Mouse (Mus musculus) bone marrow macrophage, adult 2 months (primary cell): ENCODE measurements at regions not wholly inside any gene's neighbourhood (a gene's known extent, or its start where the extent isn't known, plus 50 kb on each side); places are given as distances from the start of the nearest gene placed in this dataset.

Source experiments
- H3K27ac ChIP-seq: 2 replicates; pipeline ENCODE4 v1.5.1; 2012; ENCODE audit warnings: low read depth, low read length; ENCODE audit not compliant: insufficient read depth
- H3K4me1 ChIP-seq: 2 replicates; pipeline ENCODE4 v1.6.1; 2012; ENCODE audit warnings: low read length; ENCODE audit not compliant: control insufficient read depth, insufficient read depth
- H3K4me3 ChIP-seq: 2 replicates; pipeline ENCODE4 v1.5.1; 2012; ENCODE audit warnings: mild to moderate bottlenecking, low read length, moderate library complexity; ENCODE audit not compliant: insufficient read depth
- CTCF ChIP-seq: IDR thresholded peaks from 2 replicates; pipeline ENCODE4 v1.5.1; 2012; ENCODE audit warnings: low read depth, mild to moderate bottlenecking, low read length, moderate library complexity
- POLR2A ChIP-seq: IDR thresholded peaks from 2 replicates; pipeline ENCODE4 v1.6.1; 2012; ENCODE audit warnings: mild to moderate bottlenecking, low read depth, low read length, borderline replicate concordance

- H3K27ac ChIP-seq: no peak overlapping the region
- peaks cover 13% of the 10 kb centered on the region for H3K4me1 ChIP-seq
- no peak for TF ChIP-seq POLR2A
- TF ChIP-seq CTCF: no peak
- no peak overlapping the region for H3K4me3 ChIP-seq
These were observed 367.7 kb upstream of the Ctso start for GRCm38 (mm10) chr3:81564757-81565063.

- no peak overlapping the region for H3K27ac ChIP-seq
- TF ChIP-seq CTCF (no peak), POLR2A (no peak)
- no peaks in the 10 kb centered on the region for H3K4me1 ChIP-seq
- H3K4me3 ChIP-seq: no peak overlapping the region
These were observed 348.9 kb upstream of the Ctso start for GRCm38 (mm10) chr3:81583387-81584027.

DNA sequence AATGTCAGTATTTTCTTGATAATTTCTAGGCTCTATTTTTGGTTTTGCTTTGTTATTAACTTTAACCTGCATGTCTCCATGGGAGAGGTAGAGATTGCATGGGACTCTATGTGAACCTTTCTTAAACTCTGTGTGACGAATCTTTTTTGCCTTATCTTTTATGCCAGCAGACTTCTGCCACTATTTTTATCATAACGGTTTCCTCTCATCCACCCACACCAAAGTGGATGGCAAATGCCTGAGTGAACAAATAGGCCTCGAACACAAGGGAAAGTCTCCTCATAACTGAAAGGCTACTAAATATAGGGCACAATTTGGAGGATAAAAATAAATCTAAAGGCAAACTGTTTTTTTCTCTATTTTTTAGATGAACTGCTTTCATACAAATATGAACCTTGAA lies 343.3 kb upstream of the Ctso start:
- Histone ChIP-seq H3K4me3 (no peak overlapping the region), H3K27ac (no peak overlapping the region), H3K4me1 (no peaks in the 10 kb centered on the region)
- TF ChIP-seq POLR2A: no peak
- TF ChIP-seq CTCF: no peak

GRCm38 (mm10) chr3:81629157-81629556 lies 303.2 kb upstream of the Ctso start:
- Histone ChIP-seq H3K27ac (no peak overlapping the region), H3K4me1 (no peaks in the 10 kb centered on the region), H3K4me3 (no peak overlapping the region)
- no peak for TF ChIP-seq POLR2A
- no peak for TF ChIP-seq CTCF

DNA sequence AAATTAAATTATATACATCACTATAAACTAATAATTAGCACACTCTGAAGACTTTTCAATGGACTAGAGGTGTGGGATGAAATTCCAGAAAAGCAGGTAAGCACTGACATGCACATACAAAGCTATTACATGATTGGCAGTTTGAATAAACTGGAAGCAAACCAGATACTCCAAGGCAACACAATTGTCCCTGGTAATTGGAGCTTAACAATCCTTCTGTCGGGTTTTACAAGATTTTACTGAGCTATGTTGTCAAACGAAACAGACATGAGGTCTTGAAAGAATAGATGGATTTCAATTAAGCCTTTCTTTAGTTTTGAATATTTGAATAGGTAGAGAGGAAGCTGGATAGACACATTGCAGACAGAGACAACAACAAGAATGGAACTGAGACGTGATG lies 273.9 kb upstream of the Ctso start:
- Histone ChIP-seq H3K27ac (no peak overlapping the region), H3K4me1 (no peaks in the 10 kb centered on the region), H3K4me3 (no peak overlapping the region)
- no peak for TF ChIP-seq POLR2A
- TF ChIP-seq CTCF: no peak

- H3K4me1 ChIP-seq: no peaks in the 10 kb centered on the region
- TF ChIP-seq POLR2A (no peak), CTCF (no peak)
- no peak overlapping the region for H3K27ac ChIP-seq
- no peak overlapping the region for H3K4me3 ChIP-seq
These were observed 270.8 kb upstream of the Ctso start for GRCm38 (mm10) chr3:81661620-81662019.

GRCm38 (mm10) chr3:81666262-81666661 lies 266.1 kb upstream of the Ctso start:
- TF ChIP-seq POLR2A (no peak), CTCF (no peak)
- no peak overlapping the region for H3K27ac ChIP-seq
- no peak overlapping the region for H3K4me3 ChIP-seq
- no peaks in the 10 kb centered on the region for H3K4me1 ChIP-seq

DNA sequence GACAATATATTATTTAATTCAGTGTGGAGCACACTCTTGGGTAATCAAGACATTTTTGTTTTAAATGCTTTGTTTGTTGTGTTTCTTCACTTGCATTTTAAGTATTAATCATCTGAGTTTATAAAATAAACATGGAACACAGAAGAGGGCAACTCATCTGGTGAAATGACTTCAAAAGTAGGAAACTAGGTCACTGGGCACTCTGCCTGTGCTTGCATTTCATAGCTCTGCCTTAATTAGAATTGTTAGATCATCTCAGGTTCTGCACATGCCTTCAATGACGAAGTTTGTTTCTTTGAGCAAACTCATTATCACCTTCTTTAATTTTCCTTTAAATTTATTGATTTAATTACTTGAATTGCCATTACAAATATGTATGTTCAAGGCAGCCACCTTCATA lies 255.8 kb upstream of the Ctso start:
- no peaks in the 10 kb centered on the region for H3K4me1 ChIP-seq
- TF ChIP-seq CTCF (no peak), POLR2A (no peak)
- H3K4me3 ChIP-seq: no peak overlapping the region

GRCm38 (mm10) chr3:81701974-81702697 lies 230.3 kb upstream of the Ctso start:
- Histone ChIP-seq H3K4me3 (no peak overlapping the region), H3K27ac (no peak overlapping the region), H3K4me1 (no peaks in the 10 kb centered on the region)
- TF ChIP-seq POLR2A (no peak), CTCF (no peak)

More for the DNA sequence above, 255.8 kb upstream of the Ctso start:
- no peak overlapping the region for H3K27ac ChIP-seq

- no peak for TF ChIP-seq POLR2A
- Histone ChIP-seq H3K4me3 (no peak overlapping the region), H3K4me1 (no peaks in the 10 kb centered on the region), H3K27ac (no peak overlapping the region)
These were observed 213.5 kb upstream of the Ctso start for GRCm38 (mm10) chr3:81718911-81719310.
